Mouse (Mus musculus) MEL (cell line): Measurements from ENCODE around the gene C1qb.

Experiments
- CTCF ChIP-seq, 3 experiments: IDR thresholded peaks in 2 of 3; conservative IDR thresholded peaks in 1 of 3; 2 replicates each; pipeline ENCODE4 v1.5.1; 2011 to 2012; ENCODE audit warnings: low read length in 3 of 3, low read depth in 2 of 3, mild to moderate bottlenecking in 2 of 3, improper control_type of control experiment in 1 of 3, inconsistent platforms in 1 of 3, mixed read lengths in 1 of 3, moderate library complexity in 1 of 3; ENCODE audit not compliant: control insufficient read depth in 1 of 3, insufficient read depth in 1 of 3, poor library complexity in 1 of 3, severe bottlenecking in 1 of 3
- E2F4 ChIP-seq: IDR thresholded peaks from 2 replicates; pipeline ENCODE4 v1.6.1; 2011; ENCODE audit warnings: low read depth, low read length, improper control_type of control experiment, borderline replicate concordance
- EP300 ChIP-seq, 2 experiments: IDR thresholded peaks; 2 replicates each; pipeline ENCODE4 v1.6.1; 2011; ENCODE audit warnings: improper control_type of control experiment in 2 of 2, low read length in 2 of 2, low read depth in 1 of 2, mild to moderate bottlenecking in 1 of 2
- GATA1 ChIP-seq: IDR thresholded peaks from 2 replicates; pipeline ENCODE4 v1.6.1; 2011; ENCODE audit warnings: low read depth, low read length, improper control_type of control experiment
- MAZ ChIP-seq: IDR thresholded peaks from 2 replicates; pipeline ENCODE4 v1.6.1; 2012; ENCODE audit warnings: low read depth, mild to moderate bottlenecking, inconsistent platforms, low read length, improper control_type of control experiment
- POLR2A ChIP-seq, 2 experiments: IDR thresholded peaks; 2 replicates each; pipeline ENCODE4 v1.6.1; 2011 to 2012; ENCODE audit warnings: low read length in 2 of 2, mild to moderate bottlenecking in 2 of 2, control low read depth in 1 of 2, improper control_type of control experiment in 1 of 2, low read depth in 1 of 2, moderate library complexity in 1 of 2; ENCODE audit not compliant: control insufficient read depth in 1 of 2, insufficient read depth in 1 of 2, poor library complexity in 1 of 2
- POLR2AphosphoS5 ChIP-seq: IDR thresholded peaks from 2 replicates; pipeline ENCODE4 v1.6.1; 2012; ENCODE audit warnings: low read depth, borderline replicate concordance, mild to moderate bottlenecking, inconsistent platforms, low read length, moderate library complexity, mixed read lengths
- SIN3A ChIP-seq: IDR thresholded peaks from 2 replicates; pipeline ENCODE4 v1.6.1; 2012; ENCODE audit warnings: low read length, improper control_type of control experiment, inconsistent platforms
- TCF12 ChIP-seq: IDR thresholded peaks from 2 replicates; pipeline ENCODE4 v1.6.1; 2014; ENCODE audit warnings: low read depth, mild to moderate bottlenecking, inconsistent platforms, low read length, improper control_type of control experiment, moderate library complexity
- ZC3H11A ChIP-seq: IDR thresholded peaks from 2 replicates; pipeline ENCODE4 v1.6.1; 2012; ENCODE audit warnings: low read depth, mild to moderate bottlenecking, inconsistent platforms, low read length, improper control_type of control experiment
- ZKSCAN1 ChIP-seq: IDR thresholded peaks from 2 replicates; pipeline ENCODE4 v1.6.1; 2012; ENCODE audit warnings: low read depth, mild to moderate bottlenecking, inconsistent platforms, low read length, improper control_type of control experiment, moderate library complexity

DNA sequence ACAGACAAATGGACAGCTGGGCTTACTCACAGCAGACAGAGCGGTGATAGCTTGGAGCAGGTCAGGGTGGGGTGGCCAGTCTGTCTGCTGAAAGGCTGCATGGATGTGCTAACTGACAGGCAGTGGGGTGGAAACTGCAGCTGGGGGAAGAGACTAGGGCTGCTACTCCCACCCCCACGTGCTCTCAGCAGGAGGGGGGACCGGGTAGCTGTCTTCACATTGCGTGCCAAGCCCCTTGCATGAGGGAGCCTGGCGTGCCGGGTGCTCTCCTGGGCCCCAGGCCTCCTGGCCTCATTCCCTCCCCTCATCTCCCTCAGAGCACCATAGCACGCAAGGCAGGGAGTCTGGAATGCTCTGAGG lies 31.2 kb upstream of the C1qb start:
- TF ChIP-seq CTCF (IDR thresholded peaks at IDR 0.05 in 2 of 3, conservative IDR thresholded peaks at IDR 0.05 in 1 of 3; ENCODE audit: control insufficient read depth in 1 of 3, insufficient read depth in 1 of 3, low read depth in 2 of 3, low read length in 3 of 3, poor library complexity in 1 of 3, severe bottlenecking in 1 of 3) (no peak), SIN3A (no peak), E2F4 (no peak), EP300 (IDR thresholded peaks at IDR 0.05; ENCODE audit: low read depth in 1 of 2, low read length in 2 of 2) (no peak), POLR2A (IDR thresholded peaks at IDR 0.05; ENCODE audit: control insufficient read depth in 1 of 2, insufficient read depth in 1 of 2, low read depth in 1 of 2, low read length in 2 of 2, poor library complexity in 1 of 2) (no peak), TCF12 (no peak), ZKSCAN1 (no peak), ZC3H11A (no peak), GATA1 (no peak), POLR2AphosphoS5 (no peak), MAZ (no peak)
